Mouse (Mus musculus): ENCODE measurements around the gene Ndc80. TPM values are rescaled to one million over a fixed set of nuclear protein-coding genes. Genes with fewer than 3 reads are reported as not detected.
A peak's percentile ranks its signal among the peaks of the same experiment; 100 is the strongest.
"Not testable (repeated sequence)": the region's sequence is repeated elsewhere in the genome, so short reads cannot be mapped to it uniquely, and the experiment has no call there.

Gene Ndc80
- under 1 TPM; 0.25 to 0.43 TPM for total RNA-seq (2021)
- long read RNA-seq: 0 reads

- DNase-seq (ENCODE audit: low spot score in 2 of 2): peak; percentile 86 to 92
Observed at GRCm38 (mm10) chr17:71526711-71527564, at the start of gene Ndc80. Gene Ndc80, minus strand, starts transcription at chr17:71526857.

- DNase-seq (ENCODE audit: low spot score in 2 of 2): peak in 1 of 2 experiments; percentile 64
Observed at GRCm38 (mm10) chr17:71561631-71562030, 35.0 kb upstream of the Ndc80 start.

- no peak for DNase-seq (ENCODE audit: low spot score in 2 of 2)
Observed at GRCm38 (mm10) chr17:71552901-71553300, 26.2 kb upstream of the Ndc80 start.

- DNase-seq (ENCODE audit: low spot score in 2 of 2): peak; percentile 65 to 85
Observed at GRCm38 (mm10) chr17:71551757-71552451, 25.2 kb upstream of the Ndc80 start, which contains the start of gene Spdya. Gene Spdya, plus strand, starts transcription at chr17:71552061.

GRCm38 (mm10) chr17:71551350-71551749, 24.7 kb upstream of the Ndc80 start:
- no peak for DNase-seq (ENCODE audit: low spot score in 2 of 2)

- peak in 1 of 2 experiments; percentile 28 for DNase-seq (ENCODE audit: low spot score in 2 of 2)
Observed at GRCm38 (mm10) chr17:71548586-71548985, 21.9 kb upstream of the Ndc80 start.

- DNase-seq (ENCODE audit: low spot score in 2 of 2): no peak
Observed at GRCm38 (mm10) chr17:71537164-71537563, 10.5 kb upstream of the Ndc80 start.

GRCm38 (mm10) chr17:71535595-71535994, 8.9 kb upstream of the Ndc80 start:
- not testable (repeated sequence) for DNase-seq (ENCODE audit: low spot score in 2 of 2)

GRCm38 (mm10) chr17:71528042-71528441, 1.4 kb upstream of the Ndc80 start:
- no peak for DNase-seq (ENCODE audit: low spot score in 2 of 2)

- DNase-seq (ENCODE audit: low spot score in 2 of 2): no peak
Observed at GRCm38 (mm10) chr17:71526302-71526708, 352 bp downstream of the Ndc80 start.

GRCm38 (mm10) chr17:71510297-71510696, 16.4 kb downstream of the Ndc80 start:
- DNase-seq (ENCODE audit: low spot score in 2 of 2): no peak

GRCm38 (mm10) chr17:71506832-71507231, 19.8 kb downstream of the Ndc80 start:
- DNase-seq (ENCODE audit: low spot score in 2 of 2): no peak

GRCm38 (mm10) chr17:71495784-71496183, 30.9 kb downstream of the Ndc80 start:
- no peak for DNase-seq (ENCODE audit: low spot score in 2 of 2)

- no peak for DNase-seq (ENCODE audit: low spot score in 2 of 2)
Observed at GRCm38 (mm10) chr17:71491332-71491686, 35.3 kb downstream of the Ndc80 start.

- DNase-seq (ENCODE audit: low spot score in 2 of 2): no peak
Observed at GRCm38 (mm10) chr17:71490666-71491331, 35.9 kb downstream of the Ndc80 start.

GRCm38 (mm10) chr17:71489703-71490461, 36.8 kb downstream of the Ndc80 start:
- DNase-seq (ENCODE audit: low spot score in 2 of 2): no peak

GRCm38 (mm10) chr17:71486231-71486851, 40.3 kb downstream of the Ndc80 start:
- DNase-seq (ENCODE audit: low spot score in 2 of 2): no peak

- peak in 1 of 2 experiments; percentile 8 for DNase-seq (ENCODE audit: low spot score in 2 of 2)
Observed at GRCm38 (mm10) chr17:71485791-71486230, 40.8 kb downstream of the Ndc80 start.

- no peak for DNase-seq (ENCODE audit: low spot score in 2 of 2)
Observed at GRCm38 (mm10) chr17:71484711-71485110, 41.9 kb downstream of the Ndc80 start.

GRCm38 (mm10) chr17:71483418-71484060, 43.1 kb downstream of the Ndc80 start:
- DNase-seq (ENCODE audit: low spot score in 2 of 2): no peak
